Mouse (Mus musculus): ENCODE data around the gene St6galnac6.

DNA sequence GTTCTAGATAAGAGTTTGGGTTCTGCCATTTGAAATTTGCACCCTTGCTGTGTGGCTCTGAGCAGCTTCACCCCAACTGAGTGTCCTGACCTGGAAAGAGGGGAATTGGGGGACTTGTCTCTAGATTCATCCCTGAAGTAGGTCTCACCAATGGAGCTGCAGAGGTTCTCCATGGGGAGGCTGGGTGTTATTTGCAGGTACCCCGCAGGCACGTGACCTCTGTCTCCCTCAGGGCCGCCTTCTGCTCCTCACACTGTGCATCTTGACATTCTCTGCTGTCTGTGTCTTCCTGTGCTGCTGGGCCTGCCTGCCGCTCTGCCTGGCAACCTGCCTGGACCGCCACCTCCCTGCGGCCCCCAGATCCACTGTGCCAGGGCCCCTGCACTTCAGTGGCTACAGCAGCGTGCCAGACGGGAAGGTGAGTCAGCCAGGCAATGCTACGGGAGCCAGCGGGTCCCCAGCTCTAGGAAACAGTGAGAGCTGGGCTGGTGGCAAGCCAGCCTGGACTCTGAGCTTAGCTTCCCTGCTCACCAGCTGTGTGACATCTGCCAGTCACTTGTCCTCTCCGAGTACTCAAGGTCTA, 10.2 kb upstream of the St6galnac6 start:
- TF ChIP-seq CTCF (IDR thresholded peaks at IDR 0.05; ENCODE audit: extremely low read depth, insufficient read depth, insufficient read length, insufficient replicate concordance) (no peak), POLR2A (IDR thresholded peaks at IDR 0.05; ENCODE audit: low read depth, low read length) (no peak)

Measured in spleen, adult 2 months (tissue).